Mouse (Mus musculus): ENCODE results near the gene Klk6. TPM values are rescaled to one million over a fixed set of nuclear protein-coding genes. Genes with fewer than 3 reads are reported as not detected.

The Klk6 gene
- not detected for polyA plus RNA-seq (2014; fragmentation: Illumina TruSeq; extraction: RNeasy Lipid Tissue Mini Kit (QIAGEN cat#74804); ENCODE audit: low read depth, low replicate concordance)

DNA sequence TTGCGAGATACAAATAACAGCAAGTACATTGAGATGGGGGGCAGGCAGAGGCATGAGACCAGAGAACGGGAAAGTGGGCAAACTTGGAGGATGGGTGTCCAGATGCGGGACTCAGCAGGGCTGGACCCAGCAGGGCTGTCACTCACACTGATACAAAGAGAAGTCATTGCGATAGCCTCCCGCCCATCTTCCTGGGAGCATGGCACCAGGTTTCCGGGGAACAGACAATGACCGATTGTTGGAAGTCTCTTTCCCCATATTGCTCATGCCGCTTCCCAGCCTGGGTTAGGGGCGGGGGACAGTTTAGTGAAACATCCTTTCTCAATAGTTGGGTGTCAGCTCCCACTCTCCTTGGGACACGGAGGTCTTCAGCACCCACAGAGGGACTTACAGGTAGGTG, at the start of gene Klk6:
Gene Klk6 (plus strand): TSS at position 301 of the 400 bp plus-strand sequence.

DNA sequence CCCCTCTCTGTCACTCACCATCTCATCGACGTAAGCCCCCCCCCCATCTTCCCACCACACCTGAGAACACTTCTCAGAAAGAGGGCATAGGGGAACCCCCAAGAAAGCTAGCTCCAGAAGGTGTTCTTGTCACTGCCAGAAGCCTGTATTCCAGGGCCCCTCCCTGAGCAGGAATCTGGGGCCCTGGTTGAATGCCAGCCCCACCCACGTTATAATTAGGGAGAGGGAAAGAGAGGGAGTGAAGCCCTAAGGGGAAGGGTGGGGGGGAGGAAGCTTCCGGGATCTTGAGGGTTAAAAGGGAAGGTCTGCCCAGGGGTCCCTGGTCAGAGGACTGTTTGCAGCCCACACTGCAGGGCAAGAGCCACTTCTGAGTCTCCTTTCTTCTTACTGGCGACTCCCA, 43.6 kb upstream of the Klk6 start, which contains the start of gene Klk10:
Gene Klk10 (plus strand): TSS at position 290 of the 400 bp plus-strand sequence.

DNA sequence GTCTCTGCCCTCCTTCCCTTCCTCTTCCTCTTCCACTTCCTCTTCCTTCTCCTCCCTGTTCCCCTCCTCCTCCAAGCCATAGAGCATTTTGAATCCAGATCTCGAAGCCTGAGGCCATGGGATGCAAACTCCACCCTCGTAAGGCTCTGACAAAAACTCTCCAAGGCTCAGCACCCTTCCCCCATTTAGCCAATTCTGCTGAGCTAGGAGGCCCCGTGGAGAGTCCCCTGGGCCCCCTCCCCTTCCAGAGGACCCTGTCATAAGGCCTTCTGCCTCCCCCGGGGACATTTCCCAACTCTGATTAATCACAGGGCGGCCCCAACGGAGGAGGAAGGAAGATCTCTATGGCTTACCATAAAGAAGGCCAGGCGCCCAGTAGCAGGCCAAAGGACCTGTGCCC, 32.7 kb upstream of the Klk6 start, which contains the start of gene Klk9:
Gene Klk9 (plus strand): TSS at position 301 of the 400 bp plus-strand sequence.

DNA sequence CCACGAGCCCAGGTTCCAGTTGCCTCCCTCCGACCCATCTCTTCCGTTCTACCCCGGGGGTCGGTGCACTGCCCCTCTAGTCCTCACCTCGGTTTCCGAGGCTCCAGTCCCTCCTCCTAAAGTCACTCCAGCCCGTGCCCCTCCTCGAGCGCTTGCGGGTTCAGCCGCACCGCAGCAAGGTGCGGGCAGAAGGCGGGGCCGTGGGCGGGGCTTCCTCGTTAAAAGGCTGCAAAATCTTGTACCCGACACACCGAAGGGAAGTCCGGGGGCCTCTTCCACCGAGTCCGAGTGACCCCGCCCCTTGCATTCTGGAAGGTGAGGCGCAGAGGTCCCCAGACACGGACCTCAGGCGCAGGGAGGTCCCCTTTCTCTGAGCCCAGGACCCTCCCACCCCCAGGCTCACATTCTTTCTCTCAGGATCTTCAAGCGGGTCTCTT, 26.9 kb upstream of the Klk6 start, which contains the start of gene Klk8:
Gene Klk8 (plus strand): TSS at position 245 of the 437 bp plus-strand sequence.

DNA sequence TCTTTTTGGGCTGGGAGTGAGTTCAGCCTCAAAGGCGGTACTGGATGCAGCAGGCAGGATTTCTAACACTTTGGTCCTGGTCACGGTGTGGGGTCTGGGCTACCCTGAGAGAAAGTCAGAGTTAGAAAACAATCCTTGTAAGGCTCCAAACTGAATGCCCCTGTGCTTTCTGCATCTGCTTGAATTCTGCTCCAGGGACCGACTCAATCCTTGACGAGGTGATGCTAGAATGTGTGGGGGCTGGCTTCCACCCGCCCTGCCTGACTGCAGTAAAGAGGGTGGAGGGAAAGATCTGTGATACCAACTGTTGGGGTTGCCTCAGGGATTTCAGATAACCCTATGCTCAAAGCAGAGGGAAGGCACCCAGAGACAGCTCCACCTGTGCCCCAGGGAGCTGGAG, 13.3 kb upstream of the Klk6 start, which contains the start of gene Klk7:
Gene Klk7 (plus strand): TSS at position 301 of the 400 bp plus-strand sequence.

DNA sequence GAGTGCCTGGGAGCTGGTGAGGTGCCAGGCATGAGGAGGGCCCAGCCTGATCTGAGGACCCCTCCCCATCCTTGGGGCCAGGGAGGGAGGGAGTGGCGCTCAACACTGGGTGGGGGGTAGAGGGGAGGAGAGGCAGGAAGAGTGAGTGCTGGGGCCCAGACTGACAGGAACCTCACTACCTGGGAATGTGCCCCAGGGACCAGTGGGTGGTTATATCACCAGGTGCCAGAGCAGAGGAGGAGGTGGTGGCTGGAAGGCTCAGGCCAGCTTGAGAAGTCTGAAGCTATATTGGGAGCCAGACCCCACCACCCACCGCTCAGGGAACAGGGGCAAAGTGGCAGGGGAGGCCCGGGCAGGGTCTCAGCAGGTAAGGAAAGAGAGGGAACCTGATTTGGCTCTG, 17.4 kb downstream of the Klk6 start, which contains the start of gene Klk5:
Gene Klk5 (plus strand): TSS at position 271 of the 400 bp plus-strand sequence.

DNA sequence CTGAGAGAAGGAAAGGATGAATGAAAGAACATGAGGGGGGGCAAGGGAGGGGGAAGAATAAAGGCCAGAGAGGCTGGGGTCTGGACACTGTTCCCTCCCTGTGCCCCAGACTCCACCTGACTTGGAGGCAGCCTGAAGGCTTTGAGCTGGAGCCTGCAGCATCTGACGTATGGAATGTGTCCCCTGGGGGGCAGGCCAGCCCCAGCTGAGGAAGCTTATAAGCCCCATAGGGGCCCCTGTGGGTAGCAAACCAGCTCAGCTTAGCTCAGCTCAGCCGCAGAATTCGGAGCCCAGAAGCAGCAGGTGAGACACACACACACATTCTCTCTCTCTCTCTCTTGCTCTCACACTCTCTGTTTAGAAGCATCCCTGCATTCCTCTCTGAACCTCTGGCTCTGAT, 56.6 kb downstream of the Klk6 start, which contains the start of gene Klk4:
Gene Klk4 (plus strand): TSS at position 249 of the 400 bp plus-strand sequence.

Other genes with a start within 250 kb of the Klk6 start
- gene Zfp719, start 244.9 kb upstream of the Klk6 start, polyA plus RNA-seq (2014; fragmentation: Illumina TruSeq; extraction: RNeasy Lipid Tissue Mini Kit (QIAGEN cat#74804); ENCODE audit: low read depth, low replicate concordance): 2.9 TPM
- gene Zfp819, start 217.3 kb upstream of the Klk6 start, polyA plus RNA-seq (2014; fragmentation: Illumina TruSeq; extraction: RNeasy Lipid Tissue Mini Kit (QIAGEN cat#74804); ENCODE audit: low read depth, low replicate concordance): not detected
- not detected for gene Ceacam18, start 189.8 kb upstream of the Klk6 start, polyA plus RNA-seq (2014; fragmentation: Illumina TruSeq; extraction: RNeasy Lipid Tissue Mini Kit (QIAGEN cat#74804); ENCODE audit: low read depth, low replicate concordance)
- gene Siglece, start 164.3 kb upstream of the Klk6 start, polyA plus RNA-seq (2014; fragmentation: Illumina TruSeq; extraction: RNeasy Lipid Tissue Mini Kit (QIAGEN cat#74804); ENCODE audit: low read depth, low replicate concordance): 1.2 TPM
- 2.5 TPM for gene Ctu1, start 152.5 kb upstream of the Klk6 start, polyA plus RNA-seq (2014; fragmentation: Illumina TruSeq; extraction: RNeasy Lipid Tissue Mini Kit (QIAGEN cat#74804); ENCODE audit: low read depth, low replicate concordance)
- not detected for gene Klk14, start 134.1 kb upstream of the Klk6 start, polyA plus RNA-seq (2014; fragmentation: Illumina TruSeq; extraction: RNeasy Lipid Tissue Mini Kit (QIAGEN cat#74804); ENCODE audit: low read depth, low replicate concordance)
- not detected for gene Klk13, start 111.9 kb upstream of the Klk6 start, polyA plus RNA-seq (2014; fragmentation: Illumina TruSeq; extraction: RNeasy Lipid Tissue Mini Kit (QIAGEN cat#74804); ENCODE audit: low read depth, low replicate concordance)
- gene Klk12, start 55.6 kb upstream of the Klk6 start, polyA plus RNA-seq (2014; fragmentation: Illumina TruSeq; extraction: RNeasy Lipid Tissue Mini Kit (QIAGEN cat#74804); ENCODE audit: low read depth, low replicate concordance): not detected
- gene Klk11, start 49.9 kb upstream of the Klk6 start, polyA plus RNA-seq (2014; fragmentation: Illumina TruSeq; extraction: RNeasy Lipid Tissue Mini Kit (QIAGEN cat#74804); ENCODE audit: low read depth, low replicate concordance): not detected
- not detected for gene Klk10, start 43.5 kb upstream of the Klk6 start, polyA plus RNA-seq (2014; fragmentation: Illumina TruSeq; extraction: RNeasy Lipid Tissue Mini Kit (QIAGEN cat#74804); ENCODE audit: low read depth, low replicate concordance)
- not detected for gene Klk9, start 32.6 kb upstream of the Klk6 start, polyA plus RNA-seq (2014; fragmentation: Illumina TruSeq; extraction: RNeasy Lipid Tissue Mini Kit (QIAGEN cat#74804); ENCODE audit: low read depth, low replicate concordance)
- gene Klk8, start 26.9 kb upstream of the Klk6 start, polyA plus RNA-seq (2014; fragmentation: Illumina TruSeq; extraction: RNeasy Lipid Tissue Mini Kit (QIAGEN cat#74804); ENCODE audit: low read depth, low replicate concordance): 8.1 TPM
- not detected for gene Klk7, start 13.2 kb upstream of the Klk6 start, polyA plus RNA-seq (2014; fragmentation: Illumina TruSeq; extraction: RNeasy Lipid Tissue Mini Kit (QIAGEN cat#74804); ENCODE audit: low read depth, low replicate concordance)
- not detected for gene Klk5, start 17.5 kb downstream of the Klk6 start, polyA plus RNA-seq (2014; fragmentation: Illumina TruSeq; extraction: RNeasy Lipid Tissue Mini Kit (QIAGEN cat#74804); ENCODE audit: low read depth, low replicate concordance)
- gene Klk4, start 56.7 kb downstream of the Klk6 start, polyA plus RNA-seq (2014; fragmentation: Illumina TruSeq; extraction: RNeasy Lipid Tissue Mini Kit (QIAGEN cat#74804); ENCODE audit: low read depth, low replicate concordance): not detected
- gene Klk15, start 109.2 kb downstream of the Klk6 start, polyA plus RNA-seq (2014; fragmentation: Illumina TruSeq; extraction: RNeasy Lipid Tissue Mini Kit (QIAGEN cat#74804); ENCODE audit: low read depth, low replicate concordance): not detected
- not detected for gene Klk1b8, start 126.2 kb downstream of the Klk6 start, polyA plus RNA-seq (2014; fragmentation: Illumina TruSeq; extraction: RNeasy Lipid Tissue Mini Kit (QIAGEN cat#74804); ENCODE audit: low read depth, low replicate concordance)
- not detected for gene Klk1b1, start 142.3 kb downstream of the Klk6 start, polyA plus RNA-seq (2014; fragmentation: Illumina TruSeq; extraction: RNeasy Lipid Tissue Mini Kit (QIAGEN cat#74804); ENCODE audit: low read depth, low replicate concordance)
- gene Klk1b9, start 151.6 kb downstream of the Klk6 start, polyA plus RNA-seq (2014; fragmentation: Illumina TruSeq; extraction: RNeasy Lipid Tissue Mini Kit (QIAGEN cat#74804); ENCODE audit: low read depth, low replicate concordance): not detected
- gene Klk1b11, start 171.4 kb downstream of the Klk6 start, polyA plus RNA-seq (2014; fragmentation: Illumina TruSeq; extraction: RNeasy Lipid Tissue Mini Kit (QIAGEN cat#74804); ENCODE audit: low read depth, low replicate concordance): not detected
- gene Klk1b26, start 187.7 kb downstream of the Klk6 start, polyA plus RNA-seq (2014; fragmentation: Illumina TruSeq; extraction: RNeasy Lipid Tissue Mini Kit (QIAGEN cat#74804); ENCODE audit: low read depth, low replicate concordance): 0.45 TPM
- not detected for gene Klk1b27, start 227.8 kb downstream of the Klk6 start, polyA plus RNA-seq (2014; fragmentation: Illumina TruSeq; extraction: RNeasy Lipid Tissue Mini Kit (QIAGEN cat#74804); ENCODE audit: low read depth, low replicate concordance)

Data from heart, adult 10 weeks (tissue).